Comparison of ENCODE assay signal across 9 mouse cellular contexts in genomic region chr1:195232658-195233057, GRCm38 (mm10). TPM values are rescaled to one million over a fixed set of nuclear protein-coding genes. Genes with fewer than 3 reads are reported as not detected.
DNase-seq lines count a peak whose midpoint lies in the region; ATAC-seq lines count a peak whose summit lies in the region.
"Had no signal": no experiment of that assay in that cellular context is flagged by ENCODE, and none has a peak within 500 bp of the region (broad histone marks: within the 10 kb centered on the region; RNA-seq: fewer than 3 reads in every experiment).

No protein-coding gene starts in this region.

- no peak overlapping the region for H3K27ac ChIP-seq in intestine, embryonic 14.5 days (ENCODE audit: low read depth)
- no peak overlapping the region for H3K27ac ChIP-seq in intestine, embryonic 16.5 days (ENCODE audit: low read length)
- H3K27ac ChIP-seq in embryonic facial prominence, embryonic 14.5 days (replicated peaks; ENCODE audit: low read depth, low read length) = no peak overlapping the region
- H3K27ac ChIP-seq in hindbrain, embryonic 12.5 days = no peak overlapping the region
- H3K27ac ChIP-seq: limb, embryonic 12.5 days had no signal

- no peak overlapping the region for H3K4me3 ChIP-seq in intestine, embryonic 14.5 days (ENCODE audit: low read depth, low read length)
- no peak overlapping the region for H3K4me3 ChIP-seq in intestine, embryonic 16.5 days (ENCODE audit: low read length)
- no peak overlapping the region for H3K4me3 ChIP-seq in embryonic facial prominence, embryonic 14.5 days (ENCODE audit: low read depth, low read length)
- H3K4me3 ChIP-seq in hindbrain, embryonic 12.5 days = no peak overlapping the region
- H3K4me3 ChIP-seq: limb, embryonic 12.5 days had no signal

- H3K4me2 ChIP-seq in intestine, embryonic 14.5 days (ENCODE audit: low read length) = no peak overlapping the region
- H3K4me2 ChIP-seq in intestine, embryonic 16.5 days (ENCODE audit: low read depth, low read length) = no peak overlapping the region
- no peak overlapping the region for H3K4me2 ChIP-seq in embryonic facial prominence, embryonic 14.5 days (ENCODE audit: low read depth, low read length)
- H3K4me2 ChIP-seq in hindbrain, embryonic 12.5 days (replicated peaks) = no peak overlapping the region
- H3K4me2 ChIP-seq: limb, embryonic 12.5 days had no signal

- H3K9ac ChIP-seq in intestine, embryonic 14.5 days (ENCODE audit: low read length) = no peak overlapping the region
- no peak overlapping the region for H3K9ac ChIP-seq in intestine, embryonic 16.5 days (ENCODE audit: low read depth, low read length)
- no peak overlapping the region for H3K9ac ChIP-seq in embryonic facial prominence, embryonic 14.5 days (ENCODE audit: low read depth, low read length)
- H3K9ac ChIP-seq in hindbrain, embryonic 12.5 days = no peak overlapping the region
- H3K9ac ChIP-seq: limb, embryonic 12.5 days had no signal

- no peak for DNase-seq in intestine, embryonic 14.5 days (ENCODE audit: low spot score)
- DNase-seq in brain, adult 2 months (ENCODE audit: low read depth, low spot score) = peak; percentile 75
- DNase-seq in embryonic facial prominence, embryonic 14.5 days (ENCODE audit: low spot score) = peak; percentile 51
- peak; percentile 38 for DNase-seq in layer of hippocampus, adult 9-11 months
- peak; percentile 47 for DNase-seq in lung, postnatal 25 days (ENCODE audit: low spot score)
- DNase-seq in right cerebral cortex, postnatal 36 days (ENCODE audit: low spot score in 2 of 2) = peak; percentile 10 to 20

- no peaks in the 10 kb centered on the region for H3K4me1 ChIP-seq in intestine, embryonic 14.5 days (replicated peaks; ENCODE audit: control insufficient read depth, insufficient read depth, low read length)
- no peaks in the 10 kb centered on the region for H3K4me1 ChIP-seq in intestine, embryonic 16.5 days (ENCODE audit: control insufficient read depth, insufficient read depth, low read length)
- no peaks in the 10 kb centered on the region for H3K4me1 ChIP-seq in embryonic facial prominence, embryonic 14.5 days (ENCODE audit: control insufficient read depth, insufficient read depth, low read length)
- H3K4me1 ChIP-seq in hindbrain, embryonic 12.5 days = no peaks in the 10 kb centered on the region
- H3K4me1 ChIP-seq: limb, embryonic 12.5 days had no signal

- H3K9me3 ChIP-seq in intestine, embryonic 14.5 days (ENCODE audit: control insufficient read depth, low read length) = no peaks in the 10 kb centered on the region
- no peaks in the 10 kb centered on the region for H3K9me3 ChIP-seq in intestine, embryonic 16.5 days (ENCODE audit: control insufficient read depth, low read length)
- no peaks in the 10 kb centered on the region for H3K9me3 ChIP-seq in embryonic facial prominence, embryonic 14.5 days (ENCODE audit: control insufficient read depth, low read length)
- H3K9me3 ChIP-seq in hindbrain, embryonic 12.5 days (replicated peaks) = no peaks in the 10 kb centered on the region
- H3K9me3 ChIP-seq: limb, embryonic 12.5 days had no signal

- ATAC-seq in intestine, embryonic 14.5 days (replicated peaks; ENCODE audit: low FRiP score, low TSS enrichment, low read depth) = peak; percentile 43; the same call in 1 of the 2 replicates
- no peak for ATAC-seq in intestine, embryonic 16.5 days
- no peak for ATAC-seq in embryonic facial prominence, embryonic 14.5 days (ENCODE audit: low read depth)
- ATAC-seq in hindbrain, embryonic 12.5 days (ENCODE audit: low FRiP score) = peak; percentile 60; the same call in 1 of the 2 replicates

- H3K36me3 ChIP-seq in intestine, embryonic 14.5 days (ENCODE audit: control insufficient read depth, insufficient read depth, low read length) = no peaks in the 10 kb centered on the region
- no peaks in the 10 kb centered on the region for H3K36me3 ChIP-seq in intestine, embryonic 16.5 days (ENCODE audit: control insufficient read depth, insufficient read depth, low read length)
- H3K36me3 ChIP-seq in embryonic facial prominence, embryonic 14.5 days (ENCODE audit: control insufficient read depth, insufficient read depth, low read length) = no peaks in the 10 kb centered on the region
- no peaks in the 10 kb centered on the region for H3K36me3 ChIP-seq in hindbrain, embryonic 12.5 days
- H3K36me3 ChIP-seq: limb, embryonic 12.5 days had no signal

- no peaks in the 10 kb centered on the region for H3K27me3 ChIP-seq in intestine, embryonic 14.5 days (replicated peaks; ENCODE audit: control insufficient read depth, insufficient read depth, low read length)
- no peaks in the 10 kb centered on the region for H3K27me3 ChIP-seq in intestine, embryonic 16.5 days (replicated peaks; ENCODE audit: control insufficient read depth, insufficient read depth, low read length)
- no peaks in the 10 kb centered on the region for H3K27me3 ChIP-seq in embryonic facial prominence, embryonic 14.5 days (replicated peaks; ENCODE audit: control insufficient read depth, insufficient read depth, low read length)
- H3K27me3 ChIP-seq in hindbrain, embryonic 12.5 days = no peaks in the 10 kb centered on the region
- H3K27me3 ChIP-seq: limb, embryonic 12.5 days had no signal

RNA-seq across cellular contexts. Expression of gene Cr2, which starts 56.1 kb away (rescaled TPM):
- polyA plus RNA-seq in intestine, embryonic 14.5 days (2014; fragmentation: Nextera tagmentation; extraction: Ambion mirVana) = 0.30 and 0.32 TPM in 2 replicates
- 0.04 and 0.12 TPM in 2 replicates for polyA plus RNA-seq in intestine, embryonic 16.5 days (2015; fragmentation: Nextera tagmentation; extraction: Ambion mirVana)
- polyA plus RNA-seq in embryonic facial prominence, embryonic 14.5 days (2014; fragmentation: Nextera tagmentation; extraction: Ambion mirVana) = 0.22 and 0.38 TPM in 2 replicates
- polyA plus RNA-seq in hindbrain, embryonic 12.5 days (2016; fragmentation: Nextera tagmentation; extraction: Ambion mirVana) = 0.08 and 0.37 TPM in 2 replicates

Comparison
In these comparisons a context has a peak if more than half of its experiments do, and no peak if none do; other contexts are left out.
1. ATAC-seq: peak in intestine, embryonic 14.5 days (single experiment) and hindbrain, embryonic 12.5 days (single experiment); none in intestine, embryonic 16.5 days (single experiment) and embryonic facial prominence, embryonic 14.5 days (single experiment).